Mouse (Mus musculus) liver, postnatal 0 days (tissue): ENCODE measurements around the gene Cxcl10.

ENCODE experiments used
- CTCF ChIP-seq: sonication (generic); IDR thresholded peaks from 2 replicates; pipeline ENCODE4 v1.5.1; 2016; ENCODE audit warnings: antibody characterized with exemption, low read depth
- EP300 ChIP-seq: IDR thresholded peaks from 2 replicates; pipeline ENCODE4 v1.6.1; 2016; ENCODE audit warnings: antibody characterized with exemption, low read depth, mild to moderate bottlenecking

- TF ChIP-seq CTCF (no peak), EP300 (no peak)
Measured at GRCm38 (mm10) chr5:92392542-92392941, 43.9 kb upstream of the Cxcl10 start.
